Mouse (Mus musculus): ENCODE data around the gene Mgat3.

The Mgat3 gene

DNA sequence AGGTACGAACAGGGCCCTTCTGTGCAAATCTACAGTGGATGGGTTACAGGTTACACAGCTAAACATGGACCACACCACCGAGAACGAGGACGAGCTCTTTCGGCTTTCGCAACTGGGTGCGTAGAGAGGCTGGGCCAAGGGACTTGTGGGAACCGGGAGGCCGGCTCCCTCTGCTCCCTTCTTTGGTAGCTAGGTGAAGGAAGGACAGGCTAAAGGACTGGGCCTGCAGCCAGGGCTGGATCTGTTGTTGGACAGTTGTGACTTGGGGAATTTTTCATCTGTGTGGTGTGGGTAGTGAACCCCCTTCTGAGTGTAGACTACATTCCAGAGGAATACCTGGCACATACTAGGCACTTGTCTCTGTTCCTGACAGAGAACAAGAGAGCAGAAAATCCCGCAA is 20.9 kb upstream of the Mgat3 start:
- DNase-seq = peak; percentile 50 to 76

DNA sequence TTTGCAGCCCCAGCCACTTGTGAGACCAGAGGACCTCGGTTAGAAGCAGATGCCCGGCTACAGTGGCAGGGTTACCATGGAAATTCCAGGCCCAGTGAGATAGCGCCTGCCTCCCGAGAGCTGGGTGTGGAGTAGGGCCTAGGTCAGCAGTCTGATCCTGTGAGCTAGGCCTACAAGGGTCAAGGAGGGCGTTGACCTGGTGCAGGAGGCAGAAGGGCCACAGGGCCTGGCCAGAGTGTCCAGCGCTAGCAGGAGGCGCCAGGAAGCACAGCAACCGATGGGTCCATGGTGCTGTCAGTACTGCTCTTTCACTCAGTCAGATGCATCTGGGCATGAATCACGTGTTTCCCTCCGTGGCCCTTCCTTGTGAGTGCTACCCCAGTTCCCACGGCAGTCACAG is 19.8 kb upstream of the Mgat3 start:
- no peak for DNase-seq

DNA sequence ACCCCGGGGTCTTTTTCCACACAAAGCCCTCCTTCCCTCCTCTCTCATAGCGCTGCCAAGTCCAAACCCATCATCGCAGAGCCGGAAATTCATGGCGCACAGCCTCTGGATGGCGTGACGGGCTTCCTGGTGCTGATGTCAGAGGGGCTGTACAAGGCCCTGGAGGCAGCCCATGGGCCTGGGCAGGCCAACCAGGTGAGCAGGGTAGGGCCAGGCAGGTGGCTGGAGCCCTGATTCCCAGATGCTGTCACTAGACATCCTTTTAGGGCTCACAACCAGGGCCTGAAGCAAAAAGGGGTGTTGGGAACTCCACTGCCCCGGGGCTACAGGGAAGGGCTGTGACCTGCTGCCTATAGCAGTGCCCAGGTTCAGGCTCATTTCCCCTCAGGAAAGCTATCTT is 17.8 kb upstream of the Mgat3 start:
- DNase-seq = no peak

DNA sequence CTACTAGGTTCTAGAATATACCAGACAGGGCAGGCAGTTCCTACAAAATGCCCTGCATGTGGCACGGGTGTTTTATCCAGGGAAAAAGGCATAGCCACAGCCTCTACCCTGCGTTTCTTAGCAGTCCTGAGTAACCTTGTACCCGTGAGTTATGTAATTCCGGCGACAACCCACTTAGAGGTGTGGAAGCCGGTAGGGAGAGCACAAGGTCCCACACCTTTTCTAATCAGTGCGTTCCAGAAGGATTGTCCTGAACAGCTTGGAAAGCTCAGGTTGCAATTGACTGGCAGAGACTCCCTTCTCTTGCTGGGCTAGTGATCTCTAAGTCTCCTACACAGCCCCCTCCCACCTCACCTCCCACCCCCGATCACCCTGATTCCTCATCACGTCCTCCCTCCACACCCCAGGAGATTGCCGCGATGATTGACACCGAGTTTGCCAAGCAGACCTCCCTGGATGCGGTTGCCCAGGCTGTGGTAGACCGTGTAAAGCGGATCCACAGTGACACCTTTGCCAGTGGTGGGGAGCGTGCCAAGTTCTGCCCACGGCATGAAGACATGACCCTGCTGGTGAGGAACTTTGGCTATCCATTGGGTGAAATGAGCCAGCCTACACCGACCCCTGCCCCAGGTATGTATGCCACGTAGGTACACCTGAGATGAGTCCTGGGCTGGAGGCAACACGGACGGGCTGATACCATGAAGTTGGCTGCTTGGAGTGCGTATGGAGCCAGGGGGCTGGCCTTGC is 16.2 kb upstream of the Mgat3 start:
- peak in 1 of 2 experiments; percentile 54 for DNase-seq

DNA sequence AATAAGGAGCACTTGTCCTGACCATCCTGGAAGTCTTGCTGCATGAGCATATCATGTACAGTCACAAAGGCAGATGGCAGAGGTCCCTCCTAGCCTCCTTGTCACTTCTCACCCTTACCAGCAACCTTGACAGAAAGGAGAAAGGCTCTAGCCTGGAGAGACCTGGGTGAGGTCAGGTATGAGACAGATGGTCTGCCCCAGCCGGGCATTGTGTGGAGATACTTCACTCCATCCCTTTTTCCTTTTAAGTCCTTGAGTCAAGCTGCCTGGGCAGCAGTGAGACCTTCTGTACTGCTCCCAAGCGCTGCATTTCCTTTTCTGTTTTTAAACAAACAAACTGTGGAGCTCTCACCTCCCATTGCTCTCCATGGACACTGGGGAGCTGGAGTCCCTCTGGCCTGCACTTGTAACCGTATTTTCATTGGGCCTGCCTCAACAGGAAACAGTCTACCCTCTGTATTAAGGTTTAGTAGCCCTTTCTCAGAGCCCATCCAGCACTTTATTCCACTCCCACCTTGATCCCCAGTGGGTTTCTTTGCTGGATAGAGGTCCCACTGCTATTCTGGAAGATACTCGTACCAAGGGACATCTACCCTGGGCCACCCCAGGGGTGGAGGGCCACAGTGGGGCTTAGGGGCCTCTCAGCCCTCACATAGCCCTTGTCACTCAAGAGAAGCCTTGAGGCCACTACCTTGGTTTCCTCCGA is 15.4 kb upstream of the Mgat3 start:
- DNase-seq = no peak

DNA sequence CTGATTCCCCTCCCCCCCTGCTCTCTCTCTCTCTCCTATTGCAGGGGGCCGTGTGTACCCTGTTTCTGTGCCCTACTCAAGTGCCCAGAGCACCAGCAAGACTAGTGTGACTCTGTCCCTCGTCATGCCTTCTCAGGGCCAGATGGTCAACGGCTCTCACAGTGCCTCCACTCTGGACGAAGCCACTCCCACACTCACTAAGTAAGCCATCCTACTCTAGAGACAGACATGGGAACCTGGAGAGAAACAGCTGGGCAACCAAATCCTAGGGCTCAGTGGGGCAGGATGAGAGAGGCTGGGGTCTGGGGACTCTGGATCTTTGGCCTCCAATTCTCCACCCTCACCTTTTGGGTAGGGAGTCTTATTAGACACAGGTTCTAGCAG is 14.8 kb upstream of the Mgat3 start:
- DNase-seq = no peak

DNA sequence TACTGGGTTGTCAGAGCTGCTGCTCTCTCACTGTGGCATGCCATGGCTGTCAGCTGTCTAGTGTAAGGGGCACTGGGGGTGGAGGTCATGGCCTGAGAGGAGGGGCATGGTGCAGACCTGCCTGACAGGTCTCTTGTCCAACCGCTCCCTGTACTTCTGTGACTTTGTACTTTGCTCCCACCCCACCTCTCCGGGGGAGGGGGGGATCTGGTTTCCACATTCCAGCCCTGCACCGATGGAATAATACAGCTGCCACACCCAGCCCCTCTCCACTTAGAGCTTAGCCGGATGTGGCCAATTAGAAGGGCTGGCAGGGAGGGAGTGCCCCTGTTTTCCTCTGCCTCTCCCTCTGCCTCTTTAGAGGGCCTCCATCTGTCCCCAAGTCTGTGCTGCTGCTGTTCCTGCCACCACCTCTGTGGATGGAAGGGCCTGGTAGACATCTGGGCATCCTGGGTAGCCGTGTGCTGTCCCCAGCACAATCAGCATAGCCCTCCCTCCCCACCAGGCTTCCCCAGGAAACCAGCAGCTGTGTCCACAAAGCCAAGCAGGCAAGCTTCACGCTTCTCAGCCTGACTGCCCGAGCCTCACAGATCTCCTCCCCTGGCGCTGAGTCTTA is 14.1 kb upstream of the Mgat3 start:
- DNase-seq = peak; percentile 84 to 92

DNA sequence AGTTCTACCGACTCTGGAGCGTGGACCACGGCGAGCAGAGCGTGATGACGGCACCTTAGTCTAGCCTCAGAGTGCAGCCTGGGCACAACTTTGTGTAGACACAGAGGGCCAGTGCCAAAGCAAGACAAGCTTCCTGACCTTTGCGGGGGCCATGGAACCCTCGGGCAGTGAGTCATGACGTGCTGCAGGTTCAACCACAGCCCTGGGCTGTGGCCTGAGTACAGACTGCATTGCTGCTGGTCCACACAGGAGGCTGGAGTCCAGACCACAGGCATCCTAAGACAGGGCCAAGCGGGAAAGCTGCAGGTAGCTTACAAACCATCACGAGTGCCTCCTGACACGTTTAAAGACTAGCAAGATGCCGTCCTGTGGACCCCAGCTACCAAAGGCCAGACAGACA is 13.3 kb upstream of the Mgat3 start:
- DNase-seq = peak; percentile 23 to 32

DNA sequence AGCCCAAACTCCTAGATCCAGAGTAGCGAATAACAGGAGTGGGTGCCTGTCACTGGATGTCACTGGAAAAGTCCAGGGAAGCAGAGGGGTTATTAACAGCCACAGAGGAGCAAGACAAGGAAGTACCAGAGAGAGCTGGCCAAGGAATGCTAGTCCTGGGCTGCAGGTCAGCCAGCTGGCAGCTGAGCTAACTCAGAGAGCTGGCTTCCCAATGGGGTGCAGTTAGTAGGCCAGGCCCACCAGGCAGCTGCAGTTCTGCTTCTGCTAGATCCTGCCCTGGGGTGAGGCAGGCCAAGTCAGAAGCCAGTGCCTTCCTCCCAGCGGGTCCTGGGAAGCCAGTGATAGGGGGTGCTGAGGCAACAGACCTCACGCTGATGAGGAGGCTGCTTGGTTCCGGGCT is 12.8 kb upstream of the Mgat3 start:
- DNase-seq = no peak

DNA sequence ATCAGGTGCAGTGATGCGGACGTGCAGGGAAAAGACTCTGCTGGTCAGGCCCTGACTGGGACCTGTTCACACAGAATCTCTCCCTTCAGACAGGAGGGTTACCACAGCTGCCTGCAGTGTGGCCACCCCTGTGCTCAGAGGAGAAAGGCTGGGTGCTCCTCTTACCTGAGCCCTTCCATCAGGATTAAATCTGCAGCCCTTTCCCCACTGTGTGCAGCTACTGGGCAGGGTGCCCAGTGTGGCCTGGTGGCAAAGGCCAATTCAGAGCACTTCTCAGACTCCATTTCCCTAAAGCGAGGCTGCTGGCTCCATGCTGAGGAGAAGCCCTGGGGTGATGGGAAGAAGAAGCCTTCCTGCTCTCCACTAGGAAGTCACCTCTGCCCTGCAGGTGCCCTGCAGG is 12.3 kb upstream of the Mgat3 start:
- DNase-seq = no peak

DNA sequence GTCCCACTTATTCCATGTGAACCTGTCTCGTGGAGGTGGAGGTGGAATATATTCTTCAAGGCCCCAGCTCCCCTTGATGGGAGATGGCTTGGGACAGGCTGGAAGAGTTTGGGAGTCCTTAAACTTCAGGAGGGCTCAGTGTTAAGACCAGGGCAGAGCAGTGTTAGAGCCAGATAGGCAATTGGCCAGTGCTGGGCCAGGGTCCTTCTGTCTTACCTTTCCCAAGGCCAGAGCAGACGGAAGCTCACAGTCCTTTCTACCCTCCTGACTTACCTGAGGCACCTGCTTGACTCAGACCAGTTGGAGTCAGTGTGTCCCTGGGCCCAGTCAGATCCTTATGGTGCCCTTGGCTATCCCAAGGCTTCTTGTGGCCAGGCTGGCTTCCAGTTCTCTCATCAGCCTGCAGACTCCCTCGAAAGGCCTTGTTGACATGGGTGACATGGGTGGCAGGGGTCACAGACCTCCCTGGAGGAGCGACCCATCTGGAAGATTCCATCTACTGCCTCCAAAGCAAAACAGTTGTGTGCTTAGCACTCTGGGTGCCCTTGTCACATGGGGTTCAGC is 11.0 kb upstream of the Mgat3 start:
- DNase-seq = no peak

DNA sequence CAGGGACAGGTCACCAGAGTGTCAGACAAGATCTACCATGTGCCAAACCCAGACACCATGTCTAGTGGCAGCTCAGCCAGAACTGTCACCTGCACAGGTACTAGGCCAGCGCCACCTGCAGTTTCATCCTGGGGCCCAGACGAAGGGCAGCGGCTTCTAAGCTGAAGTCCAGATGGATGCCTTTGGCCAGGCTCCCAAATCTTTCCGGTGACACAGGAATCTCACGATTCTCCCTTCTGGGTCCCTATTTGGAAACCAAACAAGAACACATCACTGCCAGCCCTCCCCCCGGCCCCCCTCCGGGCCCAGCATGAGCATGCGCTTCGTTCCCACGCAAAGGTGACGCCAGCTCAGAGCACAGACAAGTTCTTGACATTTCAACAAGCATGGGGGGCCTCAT is 10.2 kb upstream of the Mgat3 start:
- peak in 1 of 2 experiments; percentile 33 for DNase-seq

DNA sequence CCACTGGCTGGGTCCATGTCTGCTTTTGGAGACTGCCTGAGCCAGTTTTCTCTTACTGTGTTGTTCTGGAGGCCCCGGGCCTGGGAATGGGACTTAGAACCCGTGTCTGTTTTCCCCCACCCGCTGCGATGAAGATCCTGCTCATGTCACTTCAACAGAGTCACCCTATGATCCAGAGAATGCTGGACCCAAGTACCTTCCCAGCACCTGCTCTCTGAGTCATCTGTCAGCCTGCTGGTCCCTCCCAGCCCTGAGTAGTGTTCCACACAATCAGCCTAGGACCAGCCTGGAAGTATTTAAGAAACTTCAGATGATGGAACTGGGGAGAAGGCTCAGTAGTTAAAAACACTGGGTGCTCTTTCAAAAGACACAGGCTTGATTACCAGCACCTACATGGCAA is 9.8 kb upstream of the Mgat3 start:
- no peak for DNase-seq

DNA sequence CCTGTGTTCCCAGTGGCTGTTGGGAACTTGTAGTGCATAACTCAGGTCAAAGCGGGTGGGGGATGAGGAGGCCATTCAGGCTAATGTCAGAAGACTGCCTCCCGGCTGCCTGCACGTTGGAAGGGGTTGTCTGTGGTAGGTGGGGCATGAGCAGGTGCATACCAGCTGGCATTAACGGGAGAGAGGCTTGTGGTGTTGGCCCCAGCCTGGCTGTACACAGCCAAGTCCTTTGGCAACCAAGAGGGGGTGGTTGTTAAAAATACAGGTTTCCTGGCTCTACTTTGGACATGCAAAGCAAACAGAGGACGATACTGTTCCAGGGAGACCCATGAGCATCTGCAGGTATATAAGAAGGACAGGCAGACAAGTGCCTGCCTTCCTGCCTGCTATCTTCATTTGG is 8.1 kb upstream of the Mgat3 start:
- peak; percentile 27 to 51 for DNase-seq

DNA sequence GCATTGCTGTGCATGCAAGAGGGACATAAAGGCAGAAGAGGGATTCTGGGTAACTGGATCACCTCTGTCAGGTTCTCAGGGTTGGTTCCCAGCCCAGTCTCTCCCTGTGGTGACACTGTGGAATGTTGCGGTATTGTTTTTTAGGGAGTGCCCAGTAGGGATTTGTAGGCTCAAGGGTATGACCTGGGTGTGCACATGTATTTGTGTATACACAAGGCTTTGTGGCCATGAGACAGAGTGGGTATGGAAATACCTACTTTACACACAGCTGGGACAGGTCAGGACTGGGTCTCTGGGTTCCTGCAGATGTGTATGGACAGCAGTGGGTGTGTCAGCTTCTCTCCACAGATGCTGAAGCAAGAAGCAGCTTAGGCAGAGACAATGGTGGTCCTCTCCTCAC is 4.0 kb upstream of the Mgat3 start:
- peak; percentile 58 to 72 for DNase-seq

DNA sequence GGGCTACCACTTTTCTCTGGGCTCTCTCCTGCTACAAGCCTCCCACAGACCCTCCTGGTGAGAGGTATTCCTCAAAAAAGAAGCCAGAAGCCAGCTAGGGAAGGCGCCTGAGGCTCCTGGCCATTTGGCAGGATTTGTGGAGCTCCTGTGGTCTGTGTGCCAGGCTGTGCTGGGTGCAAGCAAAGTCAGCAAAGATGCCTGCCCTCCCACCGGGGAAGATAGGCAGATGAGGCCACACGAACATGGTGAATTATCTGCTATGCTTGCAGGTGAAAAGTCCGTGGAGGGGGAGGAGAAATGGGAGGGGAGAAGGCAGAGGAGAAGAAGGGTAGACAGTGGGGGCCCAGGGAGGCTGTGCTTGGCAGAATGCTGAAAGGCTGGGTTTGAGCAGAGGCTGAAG is 3.2 kb upstream of the Mgat3 start:
- DNase-seq = no peak

DNA sequence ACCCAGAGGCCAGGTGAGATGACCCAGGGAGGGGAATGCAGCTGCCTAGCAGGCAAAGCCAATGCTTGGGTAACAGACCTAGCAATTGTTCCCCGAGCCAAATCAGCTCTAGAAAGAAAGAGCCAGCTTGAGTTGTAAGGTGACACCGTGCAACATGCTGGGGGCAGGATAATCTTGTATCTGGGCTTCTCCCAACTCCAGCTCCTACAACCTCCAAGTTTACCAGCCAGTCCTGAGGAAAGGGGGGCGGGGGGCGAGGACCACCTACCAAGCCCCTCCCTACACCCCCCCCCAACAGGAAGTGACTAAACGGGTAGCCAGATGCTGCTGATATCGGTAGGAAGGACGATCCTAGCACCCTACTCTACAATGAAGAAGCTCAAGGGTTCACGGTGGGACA is 2.2 kb upstream of the Mgat3 start:
- peak in 1 of 2 experiments; percentile 37 for DNase-seq

DNA sequence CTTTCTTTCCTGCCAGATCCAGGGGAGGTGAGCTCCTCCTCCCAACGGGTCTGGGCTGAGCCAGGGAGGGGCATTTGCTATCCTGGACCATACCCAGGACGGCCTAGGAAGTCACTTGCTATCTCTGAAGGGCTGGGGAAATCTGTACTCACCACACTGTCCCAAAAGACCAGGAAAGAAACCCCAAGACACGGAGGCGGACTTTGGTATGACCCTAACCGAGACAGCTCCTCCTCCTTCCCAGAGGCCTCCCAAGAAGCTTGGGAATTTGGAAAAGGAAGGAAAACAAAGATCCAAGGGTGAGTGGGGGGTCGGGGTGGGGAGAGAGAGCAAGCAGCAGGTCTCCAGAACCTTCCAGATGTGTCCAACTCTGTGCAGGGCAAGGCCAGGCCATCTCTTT is 1.7 kb upstream of the Mgat3 start:
- DNase-seq = no peak

DNA sequence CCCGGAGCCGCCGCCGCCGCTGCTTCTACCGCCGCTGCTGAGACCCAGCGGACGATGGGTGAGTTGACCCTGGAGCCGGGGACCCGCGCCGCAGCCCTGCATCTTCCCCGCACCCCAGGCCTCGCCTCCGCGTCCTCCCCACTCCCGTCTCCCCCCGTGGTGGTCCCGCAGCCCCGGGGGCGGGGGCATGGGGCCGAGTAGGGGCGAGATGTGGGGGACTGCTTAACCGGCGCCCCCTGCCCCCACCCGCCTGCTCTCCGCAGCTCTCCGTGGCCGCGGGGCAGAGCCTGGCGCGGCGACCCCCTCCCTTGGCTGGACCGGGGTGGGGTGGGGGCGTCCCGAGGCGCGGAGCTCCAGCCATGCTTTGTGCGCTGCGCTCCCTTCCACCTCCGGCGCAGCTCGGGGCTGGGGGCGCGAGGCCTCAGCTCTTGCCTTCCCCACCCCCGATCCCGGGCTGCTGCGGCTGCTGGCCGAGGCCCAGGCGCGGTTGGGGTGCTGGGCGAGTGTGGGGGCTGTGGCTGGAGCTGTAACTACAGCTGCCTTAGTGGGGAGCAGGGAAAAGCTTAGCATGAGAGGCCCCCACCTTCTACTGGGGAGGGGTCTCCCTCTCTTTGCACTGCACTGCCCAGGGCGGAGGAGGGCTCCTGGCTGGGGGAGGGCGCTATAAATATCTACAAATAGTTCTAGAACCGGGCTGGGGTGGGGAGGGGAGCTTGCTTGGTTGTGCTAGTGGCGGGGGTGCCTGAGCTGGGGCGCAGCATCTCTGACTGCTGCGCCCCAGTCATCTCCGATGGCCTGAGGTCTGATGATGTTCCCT is 468 bp downstream of the Mgat3 start:
- DNase-seq = no peak

DNA sequence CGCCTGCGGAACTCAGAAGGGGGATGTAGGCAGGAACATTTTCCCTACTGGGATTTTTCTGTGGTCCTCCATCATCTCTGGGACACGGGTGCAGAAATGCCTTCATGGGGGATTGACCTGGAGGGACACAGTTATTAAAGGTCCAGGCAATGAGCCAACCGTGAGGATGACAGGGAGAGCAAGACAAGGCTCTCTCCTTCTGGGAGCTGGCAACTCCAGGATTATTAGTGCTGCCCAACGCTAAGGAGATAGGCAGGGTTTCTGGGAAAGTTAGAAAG is 1.0 kb downstream of the Mgat3 start:
- no peak for DNase-seq

DNA sequence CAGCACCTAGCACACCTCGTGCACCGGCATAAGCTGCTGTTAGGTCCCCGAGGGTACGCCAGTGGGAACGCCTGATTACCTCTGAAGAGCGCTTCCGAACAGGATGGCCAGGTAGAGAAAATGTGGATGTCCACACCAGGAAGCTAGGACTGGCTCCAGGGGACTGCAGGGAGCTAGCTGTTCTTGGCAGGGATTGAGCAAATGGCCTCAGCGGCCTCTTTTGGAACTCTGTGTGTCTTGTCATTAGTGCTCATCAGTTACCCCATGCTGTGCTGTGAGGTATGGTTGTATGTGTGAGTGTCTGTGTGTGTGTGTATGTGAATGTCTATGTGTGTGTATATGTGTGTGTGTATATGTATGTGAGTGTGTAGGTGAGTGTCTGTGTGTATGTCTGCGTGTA is 1.8 kb downstream of the Mgat3 start:
- no peak for DNase-seq

DNA sequence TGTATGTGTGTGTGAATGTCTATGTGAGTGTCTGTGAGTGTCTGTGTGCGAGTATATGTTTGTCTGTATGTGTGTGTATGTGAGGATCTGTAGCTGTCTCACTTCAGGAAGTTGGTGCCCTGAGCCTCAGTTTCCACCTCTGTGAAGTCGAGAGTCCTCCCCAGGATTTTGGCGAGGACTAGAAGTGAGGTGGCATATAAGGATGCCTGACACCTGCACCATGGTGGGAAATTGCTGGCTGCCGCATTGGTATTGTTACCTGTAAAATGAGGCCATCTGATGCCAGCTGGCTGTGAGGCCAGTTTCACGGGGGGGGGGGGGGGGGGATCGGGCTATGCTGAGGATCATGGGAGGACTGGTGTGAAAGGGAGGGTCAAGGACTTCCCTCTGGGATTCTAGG is 2.2 kb downstream of the Mgat3 start:
- DNase-seq = no peak

DNA sequence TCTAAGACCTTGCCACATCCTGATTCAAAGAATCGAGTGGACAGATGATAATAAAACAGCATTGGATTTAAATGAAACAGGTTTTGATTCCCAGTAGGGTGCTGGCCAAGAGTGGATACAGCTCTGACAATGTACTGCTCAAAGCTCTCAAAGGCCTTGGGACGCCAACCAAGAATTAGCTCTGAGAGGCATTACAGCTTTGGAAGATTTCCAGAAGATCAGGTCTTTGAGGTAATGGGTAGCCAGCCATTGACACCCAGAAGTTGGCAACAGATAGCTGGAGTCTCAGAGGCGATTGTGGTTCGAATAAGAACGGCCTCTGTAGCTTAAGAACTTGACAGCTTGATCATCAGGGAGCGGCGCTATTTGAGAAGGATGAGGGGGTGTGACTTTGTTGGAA is 8.0 kb downstream of the Mgat3 start:
- DNase-seq = no peak

Measured in lung, adult 18-20 months (tissue).